Mouse (Mus musculus): ENCODE data around the gene Gdap1l1. TPM values are rescaled to one million over a fixed set of nuclear protein-coding genes. Genes with fewer than 3 reads are reported as not detected.
A peak's percentile ranks its signal among the peaks of the same experiment; 100 is the strongest.

Gene Gdap1l1
- 150 and 182 TPM in 2 replicates for total RNA-seq (2014; rRNA removed)
- polyA plus RNA-seq (2015; fragmentation: Nextera tagmentation; extraction: Ambion mirVana), result 147 and 155 TPM in 2 replicates

- peak within 1 kb of the TSS; percentile 90 for H3K27ac ChIP-seq (ENCODE audit: low read depth, low read length)
- peaks cover 24% of the 10 kb centered on the region; the same call in 1 of the 2 replicates for H3K4me1 ChIP-seq (ENCODE audit: insufficient read depth, low read length)
- no peaks in the 10 kb centered on the region for H3K9me3 ChIP-seq (ENCODE audit: low read length)
- WGBS, result under 1% methylated on average over 12 of the region's 18 CpGs
- DNase-seq (ENCODE audit: low spot score) (peak; percentile 86), ATAC-seq (ENCODE audit: low FRiP score) (peak; percentile 87)
- no peaks in the 10 kb centered on the region for H3K27me3 ChIP-seq (ENCODE audit: insufficient read depth, low read length)
- H3K36me3 ChIP-seq (ENCODE audit: insufficient read depth, low read length), result peaks cover 5% of the 10 kb centered on the region; the same call in 1 of the 2 replicates
- peak within 1 kb of the TSS; percentile 87 for H3K4me2 ChIP-seq (ENCODE audit: low read depth, low read length, poor library complexity, severe bottlenecking)
- H3K9ac ChIP-seq (replicated peaks; ENCODE audit: low read length, poor library complexity, severe bottlenecking), result peak within 1 kb of the TSS; percentile 95
- TF ChIP-seq CTCF (IDR thresholded peaks at IDR 0.05), result no peak; the same call in 1 of the 2 replicates
- peak within 1 kb of the TSS; percentile 60 for H3K4me3 ChIP-seq (ENCODE audit: low read depth, low read length)
These were observed at the start of gene Gdap1l1 for GRCm38 (mm10) chr2:163438246-163438618. Gene Gdap1l1, plus strand, starts transcription at chr2:163438476.

DNA sequence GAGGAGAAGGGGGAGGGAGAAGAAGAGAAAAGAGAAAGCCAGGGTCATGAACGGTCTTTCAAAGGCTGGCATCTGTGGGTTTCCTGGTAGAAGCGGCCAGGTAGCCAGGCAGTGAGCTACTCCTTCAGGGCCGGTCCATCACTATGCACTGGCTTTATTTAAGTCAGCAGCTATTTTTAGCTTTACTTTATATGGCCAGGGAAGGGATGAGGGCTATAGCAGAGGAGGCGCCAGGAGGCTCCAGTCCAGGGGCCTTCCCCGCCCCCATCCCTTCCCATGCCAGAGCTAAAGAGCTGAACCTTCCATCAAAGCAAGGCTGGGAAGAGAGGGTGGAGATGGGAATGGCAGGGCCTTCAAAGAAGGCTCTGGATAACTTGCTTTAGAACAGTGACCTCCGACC lies 45.8 kb upstream of the Gdap1l1 start:
- Histone ChIP-seq H3K4me2 (ENCODE audit: low read depth, low read length, poor library complexity, severe bottlenecking) (no peak overlapping the region), H3K9me3 (ENCODE audit: low read length) (no peaks in the 10 kb centered on the region), H3K9ac (replicated peaks; ENCODE audit: low read length, poor library complexity, severe bottlenecking) (no peak overlapping the region), H3K27ac (ENCODE audit: low read depth, low read length) (no peak overlapping the region), H3K4me3 (ENCODE audit: low read depth, low read length) (no peak overlapping the region), H3K36me3 (ENCODE audit: insufficient read depth, low read length) (no peaks in the 10 kb centered on the region), H3K4me1 (ENCODE audit: insufficient read depth, low read length) (no peaks in the 10 kb centered on the region), H3K27me3 (ENCODE audit: insufficient read depth, low read length) (no peaks in the 10 kb centered on the region)
- TF ChIP-seq CTCF (IDR thresholded peaks at IDR 0.05), result no peak
- 79% methylated on average over 6 of the region's 6 CpGs for WGBS
- DNase-seq (ENCODE audit: low spot score) (no peak), ATAC-seq (ENCODE audit: low FRiP score) (no peak)

- H3K9ac ChIP-seq (replicated peaks; ENCODE audit: low read length, poor library complexity, severe bottlenecking), result no peak overlapping the region
- no peak overlapping the region for H3K4me2 ChIP-seq (ENCODE audit: low read depth, low read length, poor library complexity, severe bottlenecking)
- no peak for TF ChIP-seq CTCF (IDR thresholded peaks at IDR 0.05)
- no peak overlapping the region for H3K4me3 ChIP-seq (ENCODE audit: low read depth, low read length)
- H3K36me3 ChIP-seq (ENCODE audit: insufficient read depth, low read length), result no peaks in the 10 kb centered on the region
- no peaks in the 10 kb centered on the region for H3K9me3 ChIP-seq (ENCODE audit: low read length)
- no peaks in the 10 kb centered on the region for H3K4me1 ChIP-seq (ENCODE audit: insufficient read depth, low read length)
- no peak for DNase-seq (ENCODE audit: low spot score)
- no peaks in the 10 kb centered on the region for H3K27me3 ChIP-seq (ENCODE audit: insufficient read depth, low read length)
- H3K27ac ChIP-seq (ENCODE audit: low read depth, low read length), result no peak overlapping the region
- no peak for ATAC-seq (ENCODE audit: low FRiP score)
- 94% methylated on average over 10 of the region's 10 CpGs for WGBS
These were observed 45.0 kb upstream of the Gdap1l1 start for GRCm38 (mm10) chr2:163393241-163393640.

DNA sequence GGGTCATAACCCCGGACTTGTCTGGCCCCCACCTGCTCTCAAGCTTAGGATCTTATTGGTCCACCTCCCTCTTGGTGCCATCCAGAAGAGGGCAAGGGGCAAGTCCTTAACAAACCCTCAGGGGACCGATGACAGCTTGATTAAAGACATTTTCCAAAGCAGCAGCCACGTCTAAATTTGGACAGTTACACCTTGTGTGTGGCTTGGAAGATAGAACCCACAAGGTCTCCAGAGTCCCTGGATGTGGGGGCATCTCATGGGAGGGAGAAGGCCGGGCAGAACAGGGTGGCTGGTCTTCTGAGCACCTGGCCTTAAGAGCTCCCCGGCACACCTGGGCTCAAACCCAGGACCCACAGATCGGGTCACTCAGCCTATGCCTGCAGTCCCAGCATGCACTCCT lies 44.3 kb upstream of the Gdap1l1 start:
- WGBS, result 75% methylated on average over 6 of the region's 6 CpGs
- no peaks in the 10 kb centered on the region for H3K9me3 ChIP-seq (ENCODE audit: low read length)
- no peaks in the 10 kb centered on the region for H3K4me1 ChIP-seq (ENCODE audit: insufficient read depth, low read length)
- TF ChIP-seq CTCF (IDR thresholded peaks at IDR 0.05), result no peak
- H3K36me3 ChIP-seq (ENCODE audit: insufficient read depth, low read length), result no peaks in the 10 kb centered on the region
- no peak overlapping the region for H3K4me3 ChIP-seq (ENCODE audit: low read depth, low read length)
- no peak overlapping the region for H3K27ac ChIP-seq (ENCODE audit: low read depth, low read length)
- ATAC-seq (ENCODE audit: low FRiP score) (no peak), DNase-seq (ENCODE audit: low spot score) (no peak)
- H3K27me3 ChIP-seq (ENCODE audit: insufficient read depth, low read length), result no peaks in the 10 kb centered on the region
- no peak overlapping the region for H3K4me2 ChIP-seq (ENCODE audit: low read depth, low read length, poor library complexity, severe bottlenecking)
- no peak overlapping the region for H3K9ac ChIP-seq (replicated peaks; ENCODE audit: low read length, poor library complexity, severe bottlenecking)

DNA sequence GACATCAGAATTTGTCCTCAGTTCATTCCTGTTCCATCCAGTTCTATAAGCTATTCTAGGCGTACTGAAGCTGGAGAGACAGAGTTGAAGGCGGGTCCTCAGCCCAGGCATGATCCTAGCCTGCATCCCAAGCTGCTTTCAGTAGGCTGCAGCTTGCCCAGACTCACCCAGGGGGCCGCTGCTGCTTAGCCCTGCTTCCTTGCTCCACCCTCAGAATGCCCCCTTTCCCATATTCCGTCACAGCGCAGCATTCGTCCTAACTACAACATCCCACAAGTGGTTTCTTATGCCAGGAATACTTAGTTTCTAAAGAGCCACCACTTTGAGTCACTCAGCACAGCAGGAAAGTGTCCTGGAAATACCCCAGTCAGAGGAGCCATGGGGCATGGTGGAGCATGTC lies 43.3 kb upstream of the Gdap1l1 start:
- Histone ChIP-seq H3K27ac (ENCODE audit: low read depth, low read length) (no peak overlapping the region), H3K9me3 (ENCODE audit: low read length) (no peaks in the 10 kb centered on the region), H3K36me3 (ENCODE audit: insufficient read depth, low read length) (no peaks in the 10 kb centered on the region), H3K27me3 (ENCODE audit: insufficient read depth, low read length) (no peaks in the 10 kb centered on the region), H3K4me1 (ENCODE audit: insufficient read depth, low read length) (no peaks in the 10 kb centered on the region), H3K4me3 (ENCODE audit: low read depth, low read length) (no peak overlapping the region), H3K4me2 (ENCODE audit: low read depth, low read length, poor library complexity, severe bottlenecking) (no peak overlapping the region), H3K9ac (replicated peaks; ENCODE audit: low read length, poor library complexity, severe bottlenecking) (no peak overlapping the region)
- DNase-seq (ENCODE audit: low spot score), result no peak
- WGBS, result 74% methylated on average over 6 of the region's 6 CpGs
- TF ChIP-seq CTCF (IDR thresholded peaks at IDR 0.05), result no peak
- no peak for ATAC-seq (ENCODE audit: low FRiP score)

DNA sequence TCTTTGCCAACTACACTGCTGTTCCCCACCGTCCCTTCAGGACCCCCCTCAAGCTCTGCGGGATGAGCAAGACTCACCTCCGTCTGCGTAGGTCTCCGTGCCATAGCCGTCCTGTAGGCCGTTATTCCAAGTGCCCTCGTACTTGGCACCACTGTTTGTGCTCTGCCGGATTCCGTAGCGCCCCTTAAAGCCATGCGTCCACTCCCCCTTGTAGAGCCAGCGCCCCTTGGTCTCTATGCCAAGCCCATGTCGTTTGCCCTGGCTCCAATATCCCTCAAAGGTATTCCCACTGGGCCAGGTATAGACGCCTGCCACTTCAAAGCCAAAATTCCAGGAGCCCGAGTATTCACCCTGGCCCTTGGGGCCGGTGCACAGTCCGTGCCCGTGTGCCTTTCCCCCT lies 41.2 kb upstream of the Gdap1l1 start:
- TF ChIP-seq CTCF (IDR thresholded peaks at IDR 0.05), result no peak
- H3K4me1 ChIP-seq (ENCODE audit: insufficient read depth, low read length), result no peaks in the 10 kb centered on the region
- H3K4me3 ChIP-seq (ENCODE audit: low read depth, low read length), result no peak overlapping the region
- no peak overlapping the region for H3K4me2 ChIP-seq (ENCODE audit: low read depth, low read length, poor library complexity, severe bottlenecking)
- H3K27me3 ChIP-seq (ENCODE audit: insufficient read depth, low read length), result no peaks in the 10 kb centered on the region
- H3K9me3 ChIP-seq (ENCODE audit: low read length), result no peaks in the 10 kb centered on the region
- no peak overlapping the region for H3K9ac ChIP-seq (replicated peaks; ENCODE audit: low read length, poor library complexity, severe bottlenecking)
- DNase-seq (ENCODE audit: low spot score), result no peak
- WGBS, result 91% methylated on average over 19 of the region's 19 CpGs
- H3K36me3 ChIP-seq (ENCODE audit: insufficient read depth, low read length), result no peaks in the 10 kb centered on the region
- H3K27ac ChIP-seq (ENCODE audit: low read depth, low read length), result no peak overlapping the region
- ATAC-seq (ENCODE audit: low FRiP score), result no peak
